ENCODE assay signal across 25 mouse cellular contexts in the genomic region with DNA sequence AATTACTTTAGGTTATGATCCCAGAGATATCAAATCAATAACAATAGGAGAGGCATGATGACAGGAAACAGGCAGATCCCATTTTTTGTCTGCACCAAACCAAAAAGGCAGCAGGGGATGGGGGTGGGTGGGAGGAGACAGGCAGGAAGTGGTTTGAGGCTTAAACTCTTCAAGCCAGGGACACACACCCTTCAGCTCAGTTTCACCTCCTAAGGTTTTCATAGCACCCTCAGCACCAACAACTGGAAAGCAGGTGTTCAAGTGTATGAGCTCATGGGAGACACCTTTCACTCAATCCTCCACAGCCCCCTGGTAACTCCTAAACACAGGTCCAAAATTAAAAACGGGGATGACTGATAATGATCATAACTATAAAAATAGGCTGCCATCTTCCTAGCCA.
DNase-seq lines count a peak whose midpoint lies in the region; ATAC-seq and TF ChIP-seq lines count a peak whose summit lies in the region.
"Had no signal": no experiment of that assay in that cellular context is flagged by ENCODE, and none has a peak within 500 bp of the region (broad histone marks: within the 10 kb centered on the region; RNA-seq: fewer than 3 reads in every experiment).

No protein-coding gene starts in this region.

- TF ChIP-seq CTCF in C2C12 (IDR thresholded peaks at IDR 0.05; ENCODE audit: control insufficient read depth, insufficient read depth, insufficient read length): no peak
- no peak for TF ChIP-seq CTCF in stomach, postnatal 0 days (IDR thresholded peaks at IDR 0.05; ENCODE audit: low read depth)

- peaks cover 5% of the 10 kb centered on the region for H3K79me2 ChIP-seq in C2C12 (ENCODE audit: control insufficient read depth, insufficient read depth)

- no peaks in the 10 kb centered on the region for H3K79me3 ChIP-seq in C2C12 (ENCODE audit: low read depth)

- TF ChIP-seq EP300 in stomach, postnatal 0 days (optimal IDR thresholded peaks at IDR 0.05): no peak

- H3K36me3 ChIP-seq in C2C12 (ENCODE audit: control insufficient read depth, insufficient read depth): no peaks in the 10 kb centered on the region
- no peaks in the 10 kb centered on the region for H3K36me3 ChIP-seq in stomach, postnatal 0 days (ENCODE audit: control insufficient read depth, insufficient read depth, low read length)
- H3K36me3 ChIP-seq: hindbrain, embryonic 15.5 days; liver, embryonic 13.5 days; midbrain, embryonic 13.5 days; neural tube, embryonic 12.5 days had no signal

- 79% methylated on average over 1 of the region's 1 CpGs for WGBS in stomach, postnatal 0 days

- intact Hi-C loops in gastrocnemius, postnatal 14 days (cut with DNase I; ENCODE audit: low total_unique reads): no loop called here

- H3K27ac ChIP-seq in stomach, postnatal 0 days (replicated peaks): no peak overlapping the region
- H3K27ac ChIP-seq: heart, adult 2 months; hindbrain, embryonic 15.5 days; liver, embryonic 13.5 days; midbrain, embryonic 13.5 days; neural tube, embryonic 12.5 days had no signal

- peak; percentile 37 to 47 for DNase-seq in thymus, postnatal 10 days (ENCODE audit: low spot score in 2 of 2)
- no peak for DNase-seq in stomach, postnatal 0 days (ENCODE audit: low spot score)
- no peak for DNase-seq in urinary bladder, adult 2 months (ENCODE audit: low spot score)
- no peak for DNase-seq in kidney, adult 18-20 months
- DNase-seq in gastrocnemius, postnatal 14 days: no peak
- DNase-seq: adrenal gland, postnatal 14 days; cerebellum, adult 2 months; cerebellum, postnatal 25 days; heart, adult 2 months; heart, postnatal 4 days; layer of hippocampus, adult 9-11 months; liver, embryonic 13.5 days; lung, embryonic 14.5 days; lung, postnatal 36 days; right cerebral cortex, postnatal 14 days; spleen, adult 18-20 months had no signal

- ATAC-seq in CD4-positive, CD25-positive, alpha-beta regulatory T cell, adult 4 months: peak; percentile 91
- peak; percentile 84 for ATAC-seq in inflammation-experienced regulatory T-cells, adult 6 months
- ATAC-seq in stomach, postnatal 0 days (ENCODE audit: low FRiP score, low TSS enrichment): no peak
- ATAC-seq: forebrain, embryonic 14.5 days; intestine, postnatal 0 days; midbrain, embryonic 13.5 days had no signal

- no peak overlapping the region for H3K9ac ChIP-seq in stomach, postnatal 0 days (ENCODE audit: low read length)
- H3K9ac ChIP-seq: hindbrain, embryonic 15.5 days; liver, embryonic 13.5 days; lung, embryonic 14.5 days; midbrain, embryonic 13.5 days; neural tube, embryonic 12.5 days had no signal

- H3K27me3 ChIP-seq in C2C12 (ENCODE audit: control insufficient read depth, insufficient read depth, insufficient read length): no peaks in the 10 kb centered on the region
- no peaks in the 10 kb centered on the region for H3K27me3 ChIP-seq in stomach, postnatal 0 days (ENCODE audit: control insufficient read depth, insufficient read depth, low read length)
- H3K27me3 ChIP-seq: hindbrain, embryonic 15.5 days; liver, embryonic 13.5 days; megakaryocyte, embryonic 14.5 days; neural tube, embryonic 12.5 days had no signal

- H3K4me1 ChIP-seq in stomach, postnatal 0 days (replicated peaks; ENCODE audit: control insufficient read depth, insufficient read depth): no peaks in the 10 kb centered on the region
- H3K4me1 ChIP-seq: liver, embryonic 13.5 days; neural tube, embryonic 12.5 days had no signal

- H3K4me2 ChIP-seq in stomach, postnatal 0 days (replicated peaks; ENCODE audit: low read depth): no peak overlapping the region
- H3K4me2 ChIP-seq: hindbrain, embryonic 15.5 days; liver, embryonic 13.5 days; lung, embryonic 14.5 days; midbrain, embryonic 13.5 days; neural tube, embryonic 12.5 days had no signal

- no peak overlapping the region for H3ac ChIP-seq in C2C12 (ENCODE audit: control insufficient read depth, insufficient read length, low read depth)

- H3K9me3 ChIP-seq in stomach, postnatal 0 days (ENCODE audit: control insufficient read depth, low read length): no peaks in the 10 kb centered on the region
- H3K9me3 ChIP-seq: hindbrain, embryonic 15.5 days; liver, embryonic 13.5 days; megakaryocyte, embryonic 14.5 days; midbrain, embryonic 13.5 days; neural tube, embryonic 12.5 days had no signal

- no peak overlapping the region for H3K4me3 ChIP-seq in C2C12 (ENCODE audit: insufficient read depth, poor library complexity, severe bottlenecking)
- no peak overlapping the region for H3K4me3 ChIP-seq in stomach, postnatal 0 days (ENCODE audit: low read depth, low read length)
- H3K4me3 ChIP-seq: heart, adult 2 months; hindbrain, embryonic 15.5 days; liver, embryonic 13.5 days; megakaryocyte, embryonic 14.5 days; midbrain, embryonic 13.5 days; neural tube, embryonic 12.5 days had no signal

TF ChIP-seq in C2C12, 6 proteins besides CTCF, POLR2A, EP300 and RAD21:
- TF ChIP-seq MYOD1 (IDR thresholded peaks at IDR 0.05; ENCODE audit: control insufficient read depth, insufficient read length, low read depth) (peak; percentile 85), CEBPB (IDR thresholded peaks at IDR 0.05; ENCODE audit: low read depth) (no peak)

Comparison
In these comparisons a context has a peak if more than half of its experiments do, and no peak if none do; other contexts are left out.
1. DNase-seq: peak in thymus, postnatal 10 days (2 of 2); none in stomach, postnatal 0 days (single experiment), urinary bladder, adult 2 months (single experiment), kidney, adult 18-20 months (single experiment) and gastrocnemius, postnatal 14 days (single experiment).